19 mouse cellular contexts compared by ENCODE assay signal in genomic region chr8:111590214-111590613, GRCm38 (mm10).
"Had no signal": no experiment of that assay in that cellular context is flagged by ENCODE, and none has a peak within 500 bp of the region (broad histone marks: within the 10 kb centered on the region; RNA-seq: fewer than 3 reads in every experiment).

No protein-coding gene starts in this region.

- H3K36me3 ChIP-seq: midbrain, embryonic 12.5 days; neural tube, embryonic 13.5 days; neural tube, embryonic 15.5 days; stomach, embryonic 15.5 days had no signal

- H3K9ac ChIP-seq: lung, embryonic 14.5 days; midbrain, embryonic 12.5 days; neural tube, embryonic 13.5 days; neural tube, embryonic 15.5 days; stomach, embryonic 15.5 days had no signal

- H3K9me3 ChIP-seq: midbrain, embryonic 10.5 days; midbrain, embryonic 12.5 days; neural tube, embryonic 13.5 days; neural tube, embryonic 15.5 days; stomach, embryonic 15.5 days had no signal

- H3K4me3 ChIP-seq: midbrain, embryonic 10.5 days; midbrain, embryonic 12.5 days; neural tube, embryonic 13.5 days; neural tube, embryonic 15.5 days; stomach, embryonic 15.5 days had no signal

- H3K27me3 ChIP-seq: midbrain, embryonic 12.5 days; neural tube, embryonic 13.5 days; neural tube, embryonic 15.5 days; stomach, embryonic 15.5 days had no signal

- DNase-seq: lung, adult 18-20 months; lung, embryonic 14.5 days; lung, postnatal 10 days; lung, postnatal 4 days; midbrain, embryonic 14.5 days; retina, postnatal 1 day; right cerebral cortex, adult 18-20 months; right cerebral cortex, postnatal 25 days; right cerebral cortex, postnatal 4 days; spleen, adult 18-20 months; thymus, adult 2 months; thymus, postnatal 14 days; thymus, postnatal 36 days had no signal

- H3K27ac ChIP-seq: midbrain, embryonic 10.5 days; midbrain, embryonic 12.5 days; neural tube, embryonic 13.5 days; neural tube, embryonic 15.5 days; stomach, embryonic 15.5 days; stomach, postnatal 0 days had no signal

- H3K4me2 ChIP-seq: lung, embryonic 14.5 days; midbrain, embryonic 12.5 days; neural tube, embryonic 13.5 days; neural tube, embryonic 15.5 days; stomach, embryonic 15.5 days had no signal
